Mouse (Mus musculus): ENCODE data around the gene Car6. TPM values are rescaled to one million over a fixed set of nuclear protein-coding genes. Genes with fewer than 3 reads are reported as not detected.

The Car6 gene
- polyA plus RNA-seq, 1 experiment from 2014 or later, result 0.33 TPM

DNA sequence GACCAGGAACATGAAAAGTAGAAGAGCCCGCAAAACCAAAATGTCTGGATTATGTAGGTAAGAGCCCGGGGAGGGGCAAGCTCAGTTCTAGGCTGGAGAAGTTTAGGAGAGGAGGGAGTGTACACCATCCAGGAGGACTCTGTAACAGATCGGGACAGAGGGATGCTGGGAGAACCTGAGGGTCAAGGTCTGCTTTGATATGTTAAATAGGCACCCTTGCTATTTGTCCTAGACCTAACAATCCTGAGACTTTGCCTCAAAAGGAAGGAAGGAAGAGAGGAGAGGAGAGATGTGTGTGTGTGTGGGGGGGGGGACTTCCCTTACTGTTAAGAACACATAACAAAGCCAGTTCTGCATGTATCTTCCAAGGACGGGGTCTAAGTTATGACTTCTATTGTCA, 45.8 kb downstream of the Car6 start:
- H3K4me3 ChIP-seq (replicated peaks), result no peak overlapping the region
- H3K4me2 ChIP-seq, result no peak overlapping the region
- H3K27ac ChIP-seq, result no peak overlapping the region
- ATAC-seq (ENCODE audit: insufficient number of reproducible peaks, insufficient read depth, low FRiP score, low TSS enrichment, low read depth), result no peak
- H3K27me3 ChIP-seq, result no peaks in the 10 kb centered on the region
- no peak overlapping the region for H3K9ac ChIP-seq (replicated peaks)
- WGBS, result 91% methylated on average over 4 of the region's 4 CpGs
- H3K9me3 ChIP-seq, result no peaks in the 10 kb centered on the region
- H3K36me3 ChIP-seq, result no peaks in the 10 kb centered on the region
- H3K4me1 ChIP-seq (replicated peaks), result no peaks in the 10 kb centered on the region

DNA sequence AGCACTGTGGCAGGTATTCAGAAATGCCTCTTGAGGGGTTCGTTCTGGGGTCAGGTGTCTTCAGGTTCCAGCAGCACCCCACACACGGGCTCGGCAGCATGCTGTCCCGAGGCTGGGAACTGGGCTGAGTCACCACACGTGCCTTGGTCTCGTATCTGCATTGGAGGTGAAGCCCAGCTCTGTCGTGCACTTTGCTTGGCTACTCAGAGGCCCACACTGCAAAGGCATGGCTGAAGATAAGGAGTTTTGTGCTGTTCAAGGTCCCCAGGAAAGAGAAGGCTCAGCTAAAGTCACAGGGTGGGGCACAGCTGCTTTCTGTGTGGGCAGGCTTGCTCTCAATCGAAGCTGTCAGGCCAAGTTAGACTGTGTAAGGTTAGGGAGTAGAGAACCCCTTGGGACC, 48.6 kb downstream of the Car6 start:
- no peak overlapping the region for H3K9ac ChIP-seq (replicated peaks)
- H3K4me1 ChIP-seq (replicated peaks), result no peaks in the 10 kb centered on the region
- 85% methylated on average over 8 of the region's 8 CpGs for WGBS
- no peaks in the 10 kb centered on the region for H3K27me3 ChIP-seq
- no peak overlapping the region for H3K4me2 ChIP-seq
- no peaks in the 10 kb centered on the region for H3K36me3 ChIP-seq
- peaks cover 13% of the 10 kb centered on the region for H3K9me3 ChIP-seq
- no peak overlapping the region for H3K27ac ChIP-seq
- ATAC-seq (ENCODE audit: insufficient number of reproducible peaks, insufficient read depth, low FRiP score, low TSS enrichment, low read depth), result no peak
- H3K4me3 ChIP-seq (replicated peaks), result no peak overlapping the region

DNA sequence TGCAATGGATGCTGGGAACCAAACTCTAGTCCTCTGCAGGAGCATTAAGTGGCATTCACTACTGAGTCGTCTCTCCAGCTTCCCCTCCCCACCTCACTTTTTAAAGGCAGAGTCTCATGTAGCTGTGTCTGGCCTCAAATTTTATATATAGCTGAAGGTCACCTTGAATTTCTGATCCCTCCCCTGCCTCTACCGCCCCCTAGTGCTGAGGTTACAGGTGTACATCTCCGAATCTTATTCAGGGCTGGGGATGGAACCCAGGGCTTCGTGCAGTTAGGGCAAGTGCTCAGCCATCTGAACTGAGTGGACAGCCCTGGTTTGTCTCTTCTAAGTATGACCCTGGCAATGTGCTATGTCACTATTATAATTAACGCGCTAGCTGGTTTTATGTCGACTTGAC, 50.1 kb downstream of the Car6 start:
- 78% methylated on average over 7 of the region's 7 CpGs for WGBS
- ATAC-seq (ENCODE audit: insufficient number of reproducible peaks, insufficient read depth, low FRiP score, low TSS enrichment, low read depth), result no peak
- H3K36me3 ChIP-seq, result no peaks in the 10 kb centered on the region
- no peak overlapping the region for H3K4me2 ChIP-seq
- no peak overlapping the region for H3K9ac ChIP-seq (replicated peaks)
- peaks cover 14% of the 10 kb centered on the region for H3K9me3 ChIP-seq
- no peak overlapping the region for H3K27ac ChIP-seq
- no peaks in the 10 kb centered on the region for H3K27me3 ChIP-seq
- no peaks in the 10 kb centered on the region for H3K4me1 ChIP-seq (replicated peaks)
- no peak overlapping the region for H3K4me3 ChIP-seq (replicated peaks)

DNA sequence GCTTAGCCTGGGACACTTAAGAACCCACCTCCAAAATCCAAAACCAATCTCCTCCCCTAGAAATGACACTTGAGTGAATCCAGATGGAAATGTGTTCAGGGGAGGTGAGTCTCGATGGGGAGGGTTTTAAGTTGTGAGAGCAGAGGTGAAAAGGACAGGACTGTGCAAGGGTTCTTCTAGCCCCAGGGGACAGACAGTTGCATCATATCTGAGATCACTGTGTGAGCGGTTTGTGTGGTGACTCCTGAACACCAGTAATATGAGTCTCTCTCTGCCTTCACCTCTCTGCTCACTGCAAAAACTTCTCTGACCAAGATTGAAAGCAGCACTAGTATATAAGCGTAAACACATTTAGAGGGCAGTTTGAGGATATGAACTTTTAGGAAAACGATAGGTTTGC, 54.8 kb downstream of the Car6 start:
- peaks cover 19% of the 10 kb centered on the region for H3K9me3 ChIP-seq
- no peak overlapping the region for H3K9ac ChIP-seq (replicated peaks)
- H3K36me3 ChIP-seq, result no peaks in the 10 kb centered on the region
- 71% methylated on average over 4 of the region's 4 CpGs for WGBS
- no peak overlapping the region for H3K27ac ChIP-seq
- no peaks in the 10 kb centered on the region for H3K27me3 ChIP-seq
- no peak overlapping the region for H3K4me2 ChIP-seq
- no peak for ATAC-seq (ENCODE audit: insufficient number of reproducible peaks, insufficient read depth, low FRiP score, low TSS enrichment, low read depth)
- no peaks in the 10 kb centered on the region for H3K4me1 ChIP-seq (replicated peaks)
- H3K4me3 ChIP-seq (replicated peaks), result no peak overlapping the region

DNA sequence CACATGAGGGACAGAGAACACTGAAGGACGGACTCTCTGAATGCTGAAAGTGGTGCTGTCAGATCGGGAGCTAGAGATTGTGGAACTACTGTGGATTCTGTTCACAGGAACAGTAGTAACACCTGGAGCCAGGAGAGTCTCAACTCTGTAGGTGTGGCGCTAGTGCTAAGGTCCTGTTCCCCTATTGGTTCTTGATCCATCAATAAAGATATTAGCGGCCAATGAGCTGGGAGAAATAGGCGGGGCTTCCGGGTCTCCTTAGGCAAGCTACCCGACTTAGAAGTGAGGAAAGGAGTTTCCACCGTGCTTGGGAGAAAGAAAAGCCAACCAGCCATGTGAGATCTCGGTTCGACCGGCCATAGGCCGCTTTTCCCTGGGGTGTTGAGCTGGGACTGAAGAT, 56.9 kb downstream of the Car6 start:
- Histone ChIP-seq H3K4me1 (replicated peaks) (no peaks in the 10 kb centered on the region), H3K27ac (no peak overlapping the region), H3K9ac (replicated peaks) (no peak overlapping the region), H3K36me3 (no peaks in the 10 kb centered on the region), H3K4me2 (0 out of 2 replicates have a peak overlapping the region, but pooled peaks have one; percentile 15), H3K9me3 (peaks cover 19% of the 10 kb centered on the region), H3K4me3 (replicated peaks) (no peak overlapping the region), H3K27me3 (no peaks in the 10 kb centered on the region)
- no peak for ATAC-seq (ENCODE audit: insufficient number of reproducible peaks, insufficient read depth, low FRiP score, low TSS enrichment, low read depth)
- 22% methylated on average over 12 of the region's 12 CpGs for WGBS

DNA sequence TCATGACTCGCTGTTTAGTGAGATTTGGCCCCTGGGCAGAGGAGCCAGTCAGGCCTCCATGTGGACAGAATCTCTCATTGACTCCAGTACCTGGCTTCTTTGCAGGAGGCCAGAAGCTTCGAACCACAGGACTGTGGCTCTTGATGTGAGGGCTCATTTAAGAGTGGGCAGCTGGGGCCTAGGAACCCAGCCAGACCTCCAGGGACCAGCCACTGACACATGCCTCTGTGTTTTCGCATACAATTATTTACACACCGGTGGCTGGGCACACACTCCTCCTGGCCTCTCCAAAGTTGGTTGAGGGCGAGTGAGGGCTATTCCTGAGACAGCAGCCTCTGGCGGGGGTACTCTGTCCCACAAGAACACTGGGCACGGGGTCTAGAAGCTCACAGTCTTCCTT, 60.8 kb downstream of the Car6 start:
- ATAC-seq (ENCODE audit: insufficient number of reproducible peaks, insufficient read depth, low FRiP score, low TSS enrichment, low read depth), result no peak
- no peaks in the 10 kb centered on the region for H3K36me3 ChIP-seq
- no peaks in the 10 kb centered on the region; the same call in 1 of the 2 replicates for H3K27me3 ChIP-seq
- peaks cover 7% of the 10 kb centered on the region; the same call in 1 of the 2 replicates for H3K4me1 ChIP-seq (replicated peaks)
- H3K27ac ChIP-seq, result no peak overlapping the region
- WGBS, result 84% methylated on average over 7 of the region's 7 CpGs
- H3K9me3 ChIP-seq, result 0 out of 2 replicates have a peak, but pooled peaks cover 5% of the 10 kb centered on the region
- H3K4me2 ChIP-seq, result no peak overlapping the region
- no peak overlapping the region for H3K4me3 ChIP-seq (replicated peaks)
- no peak overlapping the region for H3K9ac ChIP-seq (replicated peaks)

DNA sequence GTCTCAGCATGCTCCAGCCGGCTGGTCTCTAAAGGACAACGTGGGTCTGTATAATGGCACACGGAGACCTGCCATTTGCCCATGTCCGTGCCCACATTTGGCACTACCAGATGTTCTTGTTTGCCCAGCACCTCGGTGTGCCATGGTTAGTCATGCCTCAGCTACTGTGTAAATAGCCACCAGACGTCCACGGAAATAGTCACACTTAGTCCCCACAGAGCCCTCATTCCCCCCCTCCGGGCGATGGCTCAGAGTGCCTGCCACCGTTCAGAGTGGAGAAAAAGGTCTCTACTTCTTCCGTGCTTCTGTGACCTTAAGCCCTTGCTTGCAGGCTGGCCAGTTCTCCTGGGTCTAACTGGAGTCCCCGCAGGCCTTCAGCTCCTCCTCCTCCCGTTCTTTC, 62.0 kb downstream of the Car6 start:
- 0 out of 2 replicates have a peak, but pooled peaks cover 5% of the 10 kb centered on the region for H3K9me3 ChIP-seq
- WGBS, result 75% methylated on average over 13 of the region's 13 CpGs
- no peak for ATAC-seq (ENCODE audit: insufficient number of reproducible peaks, insufficient read depth, low FRiP score, low TSS enrichment, low read depth)
- H3K27me3 ChIP-seq, result no peaks in the 10 kb centered on the region; the same call in 1 of the 2 replicates
- H3K36me3 ChIP-seq, result no peaks in the 10 kb centered on the region
- no peak overlapping the region for H3K27ac ChIP-seq
- peaks cover 7% of the 10 kb centered on the region; the same call in 1 of the 2 replicates for H3K4me1 ChIP-seq (replicated peaks)
- H3K9ac ChIP-seq (replicated peaks), result no peak overlapping the region
- H3K4me3 ChIP-seq (replicated peaks), result no peak overlapping the region
- H3K4me2 ChIP-seq, result no peak overlapping the region

DNA sequence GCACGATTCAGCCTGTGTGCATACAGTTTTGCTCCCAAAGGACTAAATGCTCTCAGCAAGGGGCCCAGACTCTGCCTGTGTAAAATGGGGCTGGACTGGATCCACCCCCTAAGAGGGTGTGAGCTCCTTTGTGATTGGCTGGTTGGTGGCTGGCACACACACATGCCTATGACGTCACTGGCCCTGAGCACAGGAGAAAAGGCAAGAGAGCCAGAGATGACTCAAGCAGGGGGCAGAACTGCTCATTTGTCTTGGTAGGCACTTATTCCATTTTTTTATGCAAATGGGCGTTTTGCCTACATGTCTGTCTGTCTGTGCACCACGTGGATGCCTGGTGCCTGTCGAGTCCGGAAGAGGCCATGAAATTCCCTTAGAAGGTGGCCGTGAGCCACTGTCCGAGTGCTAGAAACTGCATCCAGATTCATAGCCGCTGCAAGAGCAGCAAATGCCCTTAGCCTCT, 63.0 kb downstream of the Car6 start:
- H3K9me3 ChIP-seq, result no peaks in the 10 kb centered on the region
- 21% methylated on average over 9 of the region's 9 CpGs for WGBS
- H3K4me1 ChIP-seq (replicated peaks), result peaks cover 12% of the 10 kb centered on the region; the same call in 1 of the 2 replicates
- H3K4me3 ChIP-seq (replicated peaks), result peak overlapping the region; percentile 19; the same call in 1 of the 2 replicates
- H3K9ac ChIP-seq (replicated peaks), result 0 out of 2 replicates have a peak overlapping the region, but pooled peaks have one; percentile 35
- peak; percentile 70; the same call in 1 of the 2 replicates for ATAC-seq (ENCODE audit: insufficient number of reproducible peaks, insufficient read depth, low FRiP score, low TSS enrichment, low read depth)
- peak overlapping the region; percentile 51 for H3K4me2 ChIP-seq
- no peaks in the 10 kb centered on the region; the same call in 1 of the 2 replicates for H3K27me3 ChIP-seq
- no peak overlapping the region for H3K27ac ChIP-seq
- H3K36me3 ChIP-seq, result no peaks in the 10 kb centered on the region

DNA sequence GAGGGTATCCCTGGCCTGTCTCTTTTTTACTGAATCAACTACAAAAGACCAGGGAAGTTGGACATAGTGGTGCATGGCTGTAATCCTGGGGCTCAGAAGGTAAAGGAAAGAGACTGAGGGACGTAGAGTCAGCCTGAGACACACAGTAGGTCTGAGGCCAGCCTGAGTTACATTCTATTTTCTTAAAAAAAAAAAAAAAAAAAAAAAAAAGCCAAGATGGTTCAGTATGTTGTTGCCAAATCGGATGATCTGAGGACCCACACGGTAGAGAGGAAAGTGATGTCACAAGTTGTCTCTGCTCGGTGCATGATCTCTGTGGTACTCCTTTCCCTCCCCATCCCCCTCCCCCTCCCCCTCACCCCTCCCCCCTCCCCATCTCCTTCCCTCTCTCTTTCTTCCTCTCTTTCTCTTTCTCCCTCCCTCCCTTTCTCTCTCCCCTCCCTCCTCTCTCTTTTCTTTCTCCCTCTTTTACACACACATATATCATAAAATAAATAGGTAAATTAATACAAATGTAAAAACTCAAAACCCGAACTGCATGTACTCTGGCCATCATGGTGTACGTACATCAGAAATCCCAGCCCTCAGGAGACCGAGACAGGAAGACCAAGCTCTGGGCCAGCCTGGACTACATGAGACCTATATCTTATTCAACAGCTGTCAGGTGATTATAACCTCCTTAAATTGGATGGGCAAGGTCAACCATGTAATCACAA, 63.6 kb downstream of the Car6 start:
- WGBS, result 85% methylated on average over 7 of the region's 7 CpGs
- Histone ChIP-seq H3K4me1 (replicated peaks) (peaks cover 18% of the 10 kb centered on the region; the same call in 1 of the 2 replicates), H3K4me2 (peak overlapping the region; percentile 51; the same call in 1 of the 2 replicates), H3K36me3 (no peaks in the 10 kb centered on the region), H3K9me3 (no peaks in the 10 kb centered on the region), H3K9ac (replicated peaks) (no peak overlapping the region), H3K27me3 (no peaks in the 10 kb centered on the region; the same call in 1 of the 2 replicates), H3K4me3 (replicated peaks) (no peak overlapping the region), H3K27ac (no peak overlapping the region)
- no peak for ATAC-seq (ENCODE audit: insufficient number of reproducible peaks, insufficient read depth, low FRiP score, low TSS enrichment, low read depth)

Other genes with a start within 250 kb of the Car6 start
- gene Spsb1, start 246.3 kb downstream of the Car6 start, polyA plus RNA-seq (2016; fragmentation: Nextera tagmentation; extraction: Ambion mirVana), result 17.7 and 19.1 TPM in 2 replicates
- gene H6pd, start 192.3 kb downstream of the Car6 start, polyA plus RNA-seq (2016; fragmentation: Nextera tagmentation; extraction: Ambion mirVana), result 7.0 and 10.0 TPM in 2 replicates
- gene Gpr157, start 114.0 kb downstream of the Car6 start, polyA plus RNA-seq (2016; fragmentation: Nextera tagmentation; extraction: Ambion mirVana), result 0.79 and 1.0 TPM in 2 replicates
- gene Slc2a5, start 82.0 kb downstream of the Car6 start, polyA plus RNA-seq (2016; fragmentation: Nextera tagmentation; extraction: Ambion mirVana), result 1.6 and 1.9 TPM in 2 replicates
- not detected in 2 replicates for gene Slc2a7, start 52.4 kb downstream of the Car6 start, polyA plus RNA-seq (2016; fragmentation: Nextera tagmentation; extraction: Ambion mirVana)
- gene Eno1, start 35.4 kb upstream of the Car6 start, polyA plus RNA-seq (2016; fragmentation: Nextera tagmentation; extraction: Ambion mirVana), result 1,793 and 1,872 TPM in 2 replicates
- 31.4 and 35.4 TPM in 2 replicates for gene Rere, start 80.3 kb upstream of the Car6 start, polyA plus RNA-seq (2016; fragmentation: Nextera tagmentation; extraction: Ambion mirVana)

Data from limb, embryonic 12.5 days (tissue).